Mouse (Mus musculus) heart, embryonic 13.5 days (tissue): Measurements from ENCODE around the gene Ccdc78. TPM values are rescaled to one million over a fixed set of nuclear protein-coding genes. Genes with fewer than 3 reads are reported as not detected.

Experiments used
- ATAC-seq: fragments of 200-750 bp; cut with Nextera tagmentation; 2 replicates; pipeline ENCODE4 v1.8.0; 2017; ENCODE audit warnings: moderate TSS enrichment; ENCODE audit not compliant: insufficient number of reproducible peaks, low FRiP score, low TSS enrichment; ENCODE audit errors: extremely low read depth
- H3K27ac ChIP-seq: fragments of 300-500 bp; sonication (generic); replicated peaks from 2 replicates; pipeline ENCODE4 v1.5.1; 2015; ENCODE audit warnings: moderate library complexity, mild to moderate bottlenecking, inconsistent platforms
- H3K27me3 ChIP-seq: fragments of 300-500 bp; sonication (generic); replicated peaks from 2 replicates; pipeline ENCODE4 v1.6.1; 2015; ENCODE audit warnings: mild to moderate bottlenecking, inconsistent platforms
- H3K36me3 ChIP-seq: fragments of 300-500 bp; sonication (generic); 2 replicates; pipeline ENCODE4 v1.6.1; 2015; ENCODE audit warnings: mild to moderate bottlenecking, inconsistent platforms
- H3K4me1 ChIP-seq: fragments of 300-500 bp; sonication (generic); 2 replicates; pipeline ENCODE4 v1.6.1; 2015; ENCODE audit warnings: inconsistent platforms
- H3K4me2 ChIP-seq: fragments of 300-500 bp; sonication (generic); 2 replicates; pipeline ENCODE4 v1.6.1; 2015; ENCODE audit warnings: inconsistent platforms, mild to moderate bottlenecking, moderate library complexity
- H3K4me3 ChIP-seq: fragments of 300-500 bp; sonication (generic); 2 replicates; pipeline ENCODE4 v1.5.1; 2015; ENCODE audit warnings: moderate library complexity, mild to moderate bottlenecking, inconsistent platforms
- H3K9ac ChIP-seq: fragments of 300-500 bp; sonication (generic); 2 replicates; pipeline ENCODE4 v1.6.1; 2015; ENCODE audit warnings: inconsistent platforms, mild to moderate bottlenecking, moderate library complexity
- H3K9me3 ChIP-seq: fragments of 300-500 bp; sonication (generic); 2 replicates; pipeline ENCODE4 v1.6.1; 2016; ENCODE audit warnings: inconsistent platforms
- WGBS: fragments of 180-500 bp; shearing (Covaris S2); methylation state at CpG from one replicate; pipeline ENCODE4 v1.1.7; 2015; ENCODE audit warnings: mixed read lengths; 5-methylcytosine and 5-hydroxymethylcytosine counted together
- polyA plus RNA-seq: library from polyadenylated mRNA; unstranded; fragments of >200 nt; fragmentation: Nextera tagmentation; extraction: Ambion mirVana; gene quantifications from 2 replicates; pipeline ENCODE4 v1.2.1, GENCODE M21; 2015

The Ccdc78 gene
- polyA plus RNA-seq, 1 experiment from 2014 or later = 0.17 TPM

- Histone ChIP-seq H3K4me3 (peak within 1 kb of the TSS; percentile 74), H3K27me3 (no peaks in the 10 kb centered on the region), H3K36me3 (peaks cover 55% of the 10 kb centered on the region), H3K4me2 (peak within 1 kb of the TSS; percentile 91), H3K27ac (peak within 1 kb of the TSS; percentile 93), H3K9ac (peak within 1 kb of the TSS; percentile 89), H3K4me1 (peaks cover 58% of the 10 kb centered on the region), H3K9me3 (no peaks in the 10 kb centered on the region)
- WGBS = 1% methylated on average over 32 of the region's 32 CpGs
- no peak for ATAC-seq
These were observed 42.6 kb downstream of the Ccdc78 start, which contains the start of gene Jmjd8 for GRCm38 (mm10) chr17:25828712-25829557. Gene Jmjd8, plus strand, starts transcription at chr17:25828867.

GRCm38 (mm10) chr17:25829558-25830017 lies 43.2 kb downstream of the Ccdc78 start:
- Histone ChIP-seq H3K27me3 (no peaks in the 10 kb centered on the region), H3K4me2 (peak overlapping the region; percentile 91), H3K9ac (peak overlapping the region; percentile 89), H3K4me1 (peaks cover 58% of the 10 kb centered on the region), H3K4me3 (peak overlapping the region; percentile 74), H3K36me3 (peaks cover 57% of the 10 kb centered on the region), H3K27ac (peak overlapping the region; percentile 93), H3K9me3 (no peaks in the 10 kb centered on the region)
- 38% methylated on average over 8 of the region's 8 CpGs for WGBS
- ATAC-seq = no peak

GRCm38 (mm10) chr17:25830200-25830753 lies 43.9 kb downstream of the Ccdc78 start:
- H3K27me3 ChIP-seq = no peaks in the 10 kb centered on the region
- H3K27ac ChIP-seq = no peak overlapping the region; the same call in 1 of the 2 replicates
- peaks cover 63% of the 10 kb centered on the region for H3K36me3 ChIP-seq
- peak overlapping the region; percentile 99 for H3K4me2 ChIP-seq
- peaks cover 58% of the 10 kb centered on the region for H3K4me1 ChIP-seq
- no peak for ATAC-seq
- H3K9ac ChIP-seq = peak overlapping the region; percentile 89
- WGBS = 82% methylated on average over 4 of the region's 4 CpGs
- no peaks in the 10 kb centered on the region for H3K9me3 ChIP-seq
- H3K4me3 ChIP-seq = peak overlapping the region; percentile 74; the same call in 1 of the 2 replicates

GRCm38 (mm10) chr17:25830806-25831431 lies 44.5 kb downstream of the Ccdc78 start:
- Histone ChIP-seq H3K36me3 (peaks cover 63% of the 10 kb centered on the region), H3K27ac (no peak overlapping the region), H3K4me2 (peak overlapping the region; percentile 99), H3K27me3 (no peaks in the 10 kb centered on the region), H3K4me3 (peak overlapping the region; percentile 74), H3K4me1 (peaks cover 64% of the 10 kb centered on the region), H3K9ac (peak overlapping the region; percentile 92), H3K9me3 (no peaks in the 10 kb centered on the region)
- no peak for ATAC-seq
- WGBS = 83% methylated on average over 14 of the region's 14 CpGs

GRCm38 (mm10) chr17:25831451-25832281 lies 45.3 kb downstream of the Ccdc78 start:
- peak overlapping the region; percentile 92 for H3K9ac ChIP-seq
- peak overlapping the region; percentile 99 for H3K4me2 ChIP-seq
- H3K27ac ChIP-seq = peak overlapping the region; percentile 98
- H3K27me3 ChIP-seq = no peaks in the 10 kb centered on the region
- peak overlapping the region; percentile 74 for H3K4me3 ChIP-seq
- peaks cover 71% of the 10 kb centered on the region for H3K4me1 ChIP-seq
- 46% methylated on average over 21 of the region's 21 CpGs for WGBS
- ATAC-seq = no peak
- peaks cover 57% of the 10 kb centered on the region for H3K36me3 ChIP-seq
- no peaks in the 10 kb centered on the region for H3K9me3 ChIP-seq

GRCm38 (mm10) chr17:25832436-25833290 lies 46.3 kb downstream of the Ccdc78 start:
- Histone ChIP-seq H3K9ac (peak overlapping the region; percentile 92), H3K36me3 (peaks cover 50% of the 10 kb centered on the region), H3K27me3 (no peaks in the 10 kb centered on the region), H3K4me1 (peaks cover 81% of the 10 kb centered on the region), H3K9me3 (no peaks in the 10 kb centered on the region), H3K27ac (peak overlapping the region; percentile 98), H3K4me3 (peak overlapping the region; percentile 74), H3K4me2 (peak overlapping the region; percentile 99)
- WGBS = under 1% methylated on average over 77 of the region's 77 CpGs
- peak; percentile 94 for ATAC-seq

- Histone ChIP-seq H3K27ac (peak within 1 kb of the TSS; percentile 98), H3K36me3 (peaks cover 50% of the 10 kb centered on the region), H3K4me2 (peak within 1 kb of the TSS; percentile 99), H3K4me1 (peaks cover 82% of the 10 kb centered on the region), H3K27me3 (no peaks in the 10 kb centered on the region), H3K9ac (peak within 1 kb of the TSS; percentile 92), H3K4me3 (peak within 1 kb of the TSS; percentile 74), H3K9me3 (no peaks in the 10 kb centered on the region)
- peak; percentile 64 for ATAC-seq
- under 1% methylated on average over 24 of the region's 24 CpGs for whole genome bisulfite sequencing
These were observed 46.9 kb downstream of the Ccdc78 start, which contains the start of gene Stub1 for GRCm38 (mm10) chr17:25833291-25833663. Gene Stub1, minus strand, starts transcription at chr17:25833404.

GRCm38 (mm10) chr17:25833961-25834594 lies 47.7 kb downstream of the Ccdc78 start:
- peak overlapping the region; percentile 99 for H3K4me2 ChIP-seq
- H3K27me3 ChIP-seq = no peaks in the 10 kb centered on the region
- no peak for ATAC-seq
- peaks cover 58% of the 10 kb centered on the region for H3K36me3 ChIP-seq
- 21% methylated on average over 6 of the region's 6 CpGs for WGBS
- no peaks in the 10 kb centered on the region for H3K9me3 ChIP-seq
- peak overlapping the region; percentile 92 for H3K9ac ChIP-seq
- H3K4me1 ChIP-seq = peaks cover 78% of the 10 kb centered on the region
- peak overlapping the region; percentile 74 for H3K4me3 ChIP-seq
- peak overlapping the region; percentile 98 for H3K27ac ChIP-seq

GRCm38 (mm10) chr17:25834595-25835222 lies 48.3 kb downstream of the Ccdc78 start:
- H3K4me1 ChIP-seq = peaks cover 74% of the 10 kb centered on the region
- no peak for ATAC-seq

More at GRCm38 (mm10) chr17:25834595-25835222, 48.3 kb downstream of the Ccdc78 start:
- peak overlapping the region; percentile 92 for H3K9ac ChIP-seq
- H3K4me2 ChIP-seq = peak overlapping the region; percentile 99
- no peaks in the 10 kb centered on the region for H3K9me3 ChIP-seq
- H3K27me3 ChIP-seq = no peaks in the 10 kb centered on the region
- peak overlapping the region; percentile 98 for H3K27ac ChIP-seq
- WGBS = 85% methylated on average over 12 of the region's 12 CpGs
- H3K4me3 ChIP-seq = peak overlapping the region; percentile 74
- peaks cover 63% of the 10 kb centered on the region for H3K36me3 ChIP-seq
